Comparison of ENCODE assay signal across 8 mouse cellular contexts in genomic region chr7:114020704-114021093, GRCm38 (mm10).
DNase-seq lines count a peak whose midpoint lies in the region; ATAC-seq lines count a peak whose summit lies in the region.

No protein-coding gene starts in this region.

- no peaks in the 10 kb centered on the region for H3K4me1 ChIP-seq in intestine, embryonic 14.5 days (replicated peaks; ENCODE audit: control insufficient read depth, insufficient read depth, low read length)

- no peak overlapping the region for H3K27ac ChIP-seq in intestine, embryonic 14.5 days (ENCODE audit: low read depth)

- WGBS in intestine, embryonic 14.5 days: 2% methylated on average over 11 of the region's 11 CpGs

- peak overlapping the region; percentile 72 for H3K4me2 ChIP-seq in intestine, embryonic 14.5 days (ENCODE audit: low read length)

- H3K27me3 ChIP-seq in intestine, embryonic 14.5 days (replicated peaks; ENCODE audit: control insufficient read depth, insufficient read depth, low read length): no peaks in the 10 kb centered on the region

- ATAC-seq in intestine, embryonic 14.5 days (replicated peaks; ENCODE audit: low FRiP score, low TSS enrichment, low read depth): peak; percentile 74; the same call in 1 of the 2 replicates
- peak; percentile 85 for ATAC-seq in megakaryocyte-erythroid progenitor cell, adult 5-6 weeks (replicated peaks; ENCODE audit: low FRiP score, low TSS enrichment, poor library complexity, severe bottlenecking)

- H3K36me3 ChIP-seq in intestine, embryonic 14.5 days (ENCODE audit: control insufficient read depth, insufficient read depth, low read length): no peaks in the 10 kb centered on the region

- H3K4me3 ChIP-seq in intestine, embryonic 14.5 days (ENCODE audit: low read depth, low read length): peak overlapping the region; percentile 48

- intact Hi-C loops in left cerebral cortex, postnatal 14 days (cut with DNase I): loop anchor here (1.0 to 10.0 kb wide), 3 partner anchors 116 to 412 kb away; no protein-coding TSS in a partner anchor

- peak; percentile 78 for DNase-seq in adrenal gland, adult 2 months
- peak; percentile 85 for DNase-seq in embryo, embryonic 10 days (ENCODE audit: low spot score)
- peak; percentile 68 for DNase-seq in gastrocnemius, postnatal 10 days
- peak; percentile 91 for DNase-seq in intestine, embryonic 14.5 days (ENCODE audit: low spot score)
- peak; percentile 82 to 89 for DNase-seq in left cerebral cortex, postnatal 14 days (ENCODE audit: low spot score in 2 of 2)
- peak; percentile 76 for DNase-seq in right cerebral cortex, postnatal 25 days
- DNase-seq in yolk sac, embryonic 10.5 days (ENCODE audit: low spot score): peak; percentile 63

- peak overlapping the region; percentile 35 for H3K9ac ChIP-seq in intestine, embryonic 14.5 days (ENCODE audit: low read length)

- no peaks in the 10 kb centered on the region for H3K9me3 ChIP-seq in intestine, embryonic 14.5 days (ENCODE audit: control insufficient read depth, low read length)
